Mouse (Mus musculus): ENCODE data around the gene Ccnl2. TPM values are rescaled to one million over a fixed set of nuclear protein-coding genes. Genes with fewer than 3 reads are reported as not detected.

Gene Ccnl2
- total RNA-seq, 1 experiment from 2014 or later = 106 TPM

GRCm38 (mm10) chr4:155839483-155839910 lies 27.2 kb downstream of the Ccnl2 start, which contains the start of gene Mxra8:
Mxra8 (plus strand) TSS chr4:155839680.
- peak; percentile 91 for DNase-seq

GRCm38 (mm10) chr4:155840076-155841002 lies 28.1 kb downstream of the Ccnl2 start:
- DNase-seq = no peak

- peak; percentile 86 for DNase-seq
These were observed 28.7 kb downstream of the Ccnl2 start for GRCm38 (mm10) chr4:155841003-155841454.

- no peak for DNase-seq
These were observed 29.5 kb downstream of the Ccnl2 start for GRCm38 (mm10) chr4:155841651-155842270.

GRCm38 (mm10) chr4:155843231-155843630 lies 30.9 kb downstream of the Ccnl2 start:
- no peak for DNase-seq

- peak; percentile 98 for DNase-seq
These were observed 34.7 kb downstream of the Ccnl2 start, which contains the start of gene Dvl1 for GRCm38 (mm10) chr4:155846871-155847578. Dvl1 (plus strand) TSS chr4:155847402.

GRCm38 (mm10) chr4:155847591-155848352 lies 35.5 kb downstream of the Ccnl2 start:
- peak; percentile 49 for DNase-seq

- peak; percentile 20 for DNase-seq
These were observed 36.3 kb downstream of the Ccnl2 start for GRCm38 (mm10) chr4:155848434-155849095.

GRCm38 (mm10) chr4:155849391-155849790 lies 37.1 kb downstream of the Ccnl2 start:
- DNase-seq = no peak

GRCm38 (mm10) chr4:155849792-155850451 lies 37.6 kb downstream of the Ccnl2 start:
- DNase-seq = no peak

- DNase-seq = peak; percentile 50
These were observed 39.1 kb downstream of the Ccnl2 start for GRCm38 (mm10) chr4:155851368-155851767.

- DNase-seq = no peak
These were observed 39.7 kb downstream of the Ccnl2 start for GRCm38 (mm10) chr4:155851951-155852411.

- DNase-seq = no peak
These were observed 41.1 kb downstream of the Ccnl2 start for GRCm38 (mm10) chr4:155853421-155853820.

GRCm38 (mm10) chr4:155854991-155855390 lies 42.7 kb downstream of the Ccnl2 start:
- DNase-seq = no peak

- DNase-seq = no peak
These were observed 43.8 kb downstream of the Ccnl2 start for GRCm38 (mm10) chr4:155856071-155856470.

GRCm38 (mm10) chr4:155856881-155857280 lies 44.6 kb downstream of the Ccnl2 start:
- no peak for DNase-seq

GRCm38 (mm10) chr4:155859318-155859717 lies 47.0 kb downstream of the Ccnl2 start:
- peak; percentile 82 for DNase-seq

- no peak for DNase-seq
These were observed 49.5 kb downstream of the Ccnl2 start for GRCm38 (mm10) chr4:155861787-155862186.

GRCm38 (mm10) chr4:155863001-155863400 lies 50.7 kb downstream of the Ccnl2 start, which contains the start of gene Tas1r3:
Tas1r3 (minus strand) TSS chr4:155863362.
- no peak for DNase-seq

- DNase-seq = peak; percentile 43
These were observed 56.5 kb downstream of the Ccnl2 start for GRCm38 (mm10) chr4:155868614-155869298.

All from adrenal gland, postnatal 14 days (tissue).